Mouse (Mus musculus) heart, adult 11 months (tissue): ENCODE data around the gene Tm4sf5.
"Not testable (repeated sequence)": the region's sequence is repeated elsewhere in the genome, so short reads cannot be mapped to it uniquely, and the experiment has no call there.

ENCODE experiments used
- DNase-seq: peaks from one replicate; pipeline ENCODE4 v3.0.0; 2022

Tm4sf5 gene

GRCm38 (mm10) chr11:70511242-70511641 lies 6.2 kb downstream of the Tm4sf5 start:
- DNase-seq: peak; percentile 64

GRCm38 (mm10) chr11:70511825-70512224 lies 6.8 kb downstream of the Tm4sf5 start:
- no peak for DNase-seq

- no peak for DNase-seq
Measured at GRCm38 (mm10) chr11:70512709-70513342, 7.8 kb downstream of the Tm4sf5 start.

GRCm38 (mm10) chr11:70513520-70513919 lies 8.5 kb downstream of the Tm4sf5 start:
- DNase-seq: peak; percentile 97

GRCm38 (mm10) chr11:70514288-70514687 lies 9.2 kb downstream of the Tm4sf5 start, which contains the start of gene Vmo1:
Gene Vmo1, minus strand, starts transcription at chr11:70514616.
- DNase-seq: peak; percentile 92

- peak; percentile 85 for DNase-seq
Measured at GRCm38 (mm10) chr11:70516352-70516751, 11.3 kb downstream of the Tm4sf5 start.

GRCm38 (mm10) chr11:70518436-70518835 lies 13.4 kb downstream of the Tm4sf5 start:
- no peak for DNase-seq

GRCm38 (mm10) chr11:70518923-70519322 lies 13.9 kb downstream of the Tm4sf5 start, which contains the start of gene Gltpd2:
Gene Gltpd2, plus strand, starts transcription at chr11:70519196.
- DNase-seq: peak; percentile 84

GRCm38 (mm10) chr11:70520178-70520769 lies 15.2 kb downstream of the Tm4sf5 start:
- peak; percentile 97 for DNase-seq

- DNase-seq: peak; percentile 75
Measured at GRCm38 (mm10) chr11:70523306-70523989, 18.4 kb downstream of the Tm4sf5 start.

GRCm38 (mm10) chr11:70524782-70525181 lies 19.7 kb downstream of the Tm4sf5 start:
- no peak for DNase-seq

GRCm38 (mm10) chr11:70525184-70525678 lies 20.2 kb downstream of the Tm4sf5 start, which contains the start of gene Psmb6:
Gene Psmb6, plus strand, starts transcription at chr11:70525367.
- peak; percentile 100 for DNase-seq

GRCm38 (mm10) chr11:70525726-70526125 lies 20.7 kb downstream of the Tm4sf5 start:
- peak; percentile 89 for DNase-seq

GRCm38 (mm10) chr11:70526211-70526610 lies 21.2 kb downstream of the Tm4sf5 start:
- DNase-seq: peak; percentile 92

GRCm38 (mm10) chr11:70528610-70529009 lies 23.6 kb downstream of the Tm4sf5 start:
- no peak for DNase-seq

- not testable (repeated sequence) for DNase-seq
Measured at GRCm38 (mm10) chr11:70531065-70531464, 26.0 kb downstream of the Tm4sf5 start.

GRCm38 (mm10) chr11:70532839-70533238 lies 27.8 kb downstream of the Tm4sf5 start, which contains the start of gene Gm40193:
Gene Gm40193, minus strand, starts transcription at chr11:70532939.
- DNase-seq: no peak

GRCm38 (mm10) chr11:70539423-70539822 lies 34.4 kb downstream of the Tm4sf5 start:
- no peak for DNase-seq

GRCm38 (mm10) chr11:70539877-70540587 lies 35.0 kb downstream of the Tm4sf5 start, which contains the start of gene Pld2:
Gene Pld2, plus strand, starts transcription at chr11:70540064.
- DNase-seq: peak; percentile 100

GRCm38 (mm10) chr11:70540928-70541327 lies 35.9 kb downstream of the Tm4sf5 start:
- DNase-seq: peak; percentile 91

- DNase-seq: no peak
Measured at GRCm38 (mm10) chr11:70541415-70541814, 36.4 kb downstream of the Tm4sf5 start.

GRCm38 (mm10) chr11:70544496-70544895 lies 39.5 kb downstream of the Tm4sf5 start:
- DNase-seq: no peak

- no peak for DNase-seq
Measured at GRCm38 (mm10) chr11:70551526-70551925, 46.5 kb downstream of the Tm4sf5 start.
